Mouse (Mus musculus) midbrain, postnatal 0 days (tissue): Measurements from ENCODE around the gene Gemin5. TPM values are rescaled to one million over a fixed set of nuclear protein-coding genes. Genes with fewer than 3 reads are reported as not detected.

Experiments used
- ATAC-seq: fragments of 200-750 bp; cut with Nextera tagmentation; 2 replicates; pipeline ENCODE4 v1.8.0; 2017; ENCODE audit warnings: moderate number of reproducible peaks, mild to moderate bottlenecking, moderate TSS enrichment, moderate library complexity; ENCODE audit not compliant: low FRiP score
- DNase-seq: peaks from one replicate; pipeline ENCODE4 v3.0.0-alpha.2; 2015; ENCODE audit warnings: low spot score
- H3K27ac ChIP-seq: fragments of 300-500 bp; sonication (generic); 2 replicates; pipeline ENCODE4 v1.5.1; 2014; ENCODE audit warnings: low read depth, mild to moderate bottlenecking, low read length, mixed read lengths
- H3K27me3 ChIP-seq: fragments of 300-500 bp; sonication (generic); 2 replicates; pipeline ENCODE4 v1.6.1; 2014; ENCODE audit warnings: low read length, control low read depth, mixed read lengths; ENCODE audit not compliant: insufficient read depth
- H3K36me3 ChIP-seq: fragments of 300-500 bp; sonication (generic); 2 replicates; pipeline ENCODE4 v1.6.1; 2014; ENCODE audit warnings: low read length, control low read depth, mixed read lengths; ENCODE audit not compliant: insufficient read depth
- H3K4me1 ChIP-seq: fragments of 300-500 bp; sonication (generic); 2 replicates; pipeline ENCODE4 v1.6.1; 2014; ENCODE audit warnings: mild to moderate bottlenecking, control low read depth, antibody characterized with exemption, low read length, mixed read lengths; ENCODE audit not compliant: insufficient read depth
- H3K4me2 ChIP-seq: fragments of 300-500 bp; sonication (generic); 2 replicates; pipeline ENCODE4 v1.6.1; 2014; ENCODE audit warnings: low read depth, mild to moderate bottlenecking, low read length, mixed read lengths; ENCODE audit not compliant: poor library complexity, severe bottlenecking
- H3K4me3 ChIP-seq: fragments of 300-500 bp; sonication (generic); 2 replicates; pipeline ENCODE4 v1.5.1; 2014; ENCODE audit warnings: low read depth, mild to moderate bottlenecking, low read length, moderate library complexity
- H3K9ac ChIP-seq: fragments of 300-500 bp; sonication (generic); replicated peaks from 2 replicates; pipeline ENCODE4 v1.6.1; 2014; ENCODE audit warnings: mild to moderate bottlenecking, low read length, moderate library complexity, mixed read lengths; ENCODE audit not compliant: poor library complexity, severe bottlenecking
- H3K9me3 ChIP-seq: fragments of 300-500 bp; sonication (generic); 2 replicates; pipeline ENCODE4 v1.6.1; 2016; ENCODE audit warnings: low read length, control low read depth
- CTCF ChIP-seq: IDR thresholded peaks from 2 replicates; pipeline ENCODE4 v1.5.1; 2016; ENCODE audit warnings: antibody characterized with exemption, mild to moderate bottlenecking
- WGBS: fragments of 180-500 bp; shearing (Covaris S2); extraction: QIAGEN DNeasy Blood & Tissue Kit; methylation state at CpG from one replicate; pipeline ENCODE4 v1.1.7; 2014; 5-methylcytosine and 5-hydroxymethylcytosine counted together
- polyA plus RNA-seq: library from polyadenylated mRNA; unstranded; fragments of >200 nt; fragmentation: Nextera tagmentation; extraction: Ambion mirVana; gene quantifications from 2 replicates; pipeline ENCODE4 v1.2.1, GENCODE M21; 2015
- total RNA-seq: library from RNA; depleted of rRNA; stranded (reverse); fragments of >200 nt; gene quantifications from 2 replicates; pipeline ENCODE4 v1.2.3, GENCODE M21; 2014

The Gemin5 gene
- total and polyA plus RNA-seq, 2 experiments from 2014 or later, result 9.9 to 19.2 TPM

DNA sequence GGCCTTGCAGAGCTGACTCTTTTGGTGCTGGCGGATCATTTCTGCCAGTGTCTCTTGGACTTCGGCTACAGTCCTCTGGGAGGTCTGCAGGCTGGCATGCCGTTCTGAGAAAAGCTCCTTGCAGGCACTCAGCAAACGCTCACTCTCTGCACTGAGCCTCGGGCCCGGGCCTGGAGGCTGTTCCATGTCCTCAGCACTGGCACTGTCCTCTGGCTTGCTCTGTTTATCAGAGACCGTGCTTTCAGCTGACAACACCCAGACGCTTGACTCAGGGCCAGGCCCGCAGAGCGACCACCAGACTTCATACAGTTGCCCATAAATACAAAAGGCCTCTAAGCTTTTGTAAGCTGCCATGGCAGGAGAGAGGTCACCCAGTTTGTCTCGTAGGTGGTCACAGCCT, 43.3 kb downstream of the Gemin5 start:
- ATAC-seq, result no peak
- Histone ChIP-seq H3K36me3 (peaks cover 71% of the 10 kb centered on the region), H3K4me3 (no peak overlapping the region), H3K9me3 (no peaks in the 10 kb centered on the region), H3K27me3 (no peaks in the 10 kb centered on the region), H3K27ac (no peak overlapping the region), H3K4me2 (no peak overlapping the region), H3K4me1 (no peaks in the 10 kb centered on the region), H3K9ac (no peak overlapping the region)
- no peak for TF ChIP-seq CTCF
- DNase-seq, result no peak
- 87% methylated on average over 11 of the region's 11 CpGs for WGBS

DNA sequence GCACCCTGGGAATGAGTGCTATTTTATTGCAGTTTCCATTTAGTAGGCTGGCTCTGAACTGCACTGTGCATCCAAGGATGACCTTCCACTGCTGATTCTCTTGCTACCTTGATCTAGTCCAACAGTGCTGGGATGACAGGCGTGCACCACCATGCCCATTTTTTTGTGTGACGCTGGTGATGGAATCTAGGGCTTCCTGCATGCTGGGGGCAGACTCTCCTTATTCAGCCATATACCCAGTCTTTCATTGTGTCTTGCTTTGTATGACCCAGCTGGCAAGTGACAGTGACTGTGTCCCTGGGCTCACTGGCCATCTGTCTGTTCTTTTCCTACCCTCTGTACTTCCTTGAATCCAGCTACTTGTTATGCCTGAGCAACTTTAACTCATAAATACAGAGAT, 44.6 kb downstream of the Gemin5 start:
- H3K4me1 ChIP-seq, result no peaks in the 10 kb centered on the region
- DNase-seq (no peak), ATAC-seq (no peak)
- H3K4me2 ChIP-seq, result no peak overlapping the region
- H3K9ac ChIP-seq, result no peak overlapping the region
- H3K4me3 ChIP-seq, result no peak overlapping the region
- TF ChIP-seq CTCF, result no peak
- WGBS, result 85% methylated on average over 2 of the region's 2 CpGs
- no peaks in the 10 kb centered on the region for H3K27me3 ChIP-seq
- no peaks in the 10 kb centered on the region for H3K9me3 ChIP-seq
- H3K36me3 ChIP-seq, result peaks cover 62% of the 10 kb centered on the region
- no peak overlapping the region for H3K27ac ChIP-seq

GRCm38 (mm10) chr11:58121351-58121750, 47.0 kb downstream of the Gemin5 start:
- DNase-seq (no peak), ATAC-seq (no peak)
- WGBS, result 91% methylated on average over 9 of the region's 9 CpGs

GRCm38 (mm10) chr11:58120655-58121054, 47.7 kb downstream of the Gemin5 start:
- no peak overlapping the region for H3K27ac ChIP-seq
- no peak overlapping the region for H3K9ac ChIP-seq
- WGBS, result 80% methylated on average over 3 of the region's 3 CpGs
- TF ChIP-seq CTCF, result no peak
- DNase-seq (no peak), ATAC-seq (no peak)
- H3K4me2 ChIP-seq, result no peak overlapping the region
- H3K4me1 ChIP-seq, result no peaks in the 10 kb centered on the region
- H3K9me3 ChIP-seq, result no peaks in the 10 kb centered on the region
- H3K4me3 ChIP-seq, result no peak overlapping the region
- H3K27me3 ChIP-seq, result no peaks in the 10 kb centered on the region
- peaks cover 64% of the 10 kb centered on the region for H3K36me3 ChIP-seq

More at GRCm38 (mm10) chr11:58121351-58121750, 47.0 kb downstream of the Gemin5 start:
- no peaks in the 10 kb centered on the region for H3K27me3 ChIP-seq
- peaks cover 64% of the 10 kb centered on the region for H3K36me3 ChIP-seq
- no peaks in the 10 kb centered on the region for H3K9me3 ChIP-seq
- H3K4me2 ChIP-seq, result no peak overlapping the region
- H3K4me1 ChIP-seq, result no peaks in the 10 kb centered on the region
- no peak overlapping the region for H3K9ac ChIP-seq
- no peak for TF ChIP-seq CTCF
- no peak overlapping the region for H3K4me3 ChIP-seq
- no peak overlapping the region for H3K27ac ChIP-seq

GRCm38 (mm10) chr11:58117044-58117652, 51.2 kb downstream of the Gemin5 start:
- DNase-seq, result peak; percentile 60
- H3K9me3 ChIP-seq, result no peaks in the 10 kb centered on the region
- 76% methylated on average over 9 of the region's 10 CpGs for WGBS
- H3K27me3 ChIP-seq, result no peaks in the 10 kb centered on the region
- H3K36me3 ChIP-seq, result peaks cover 65% of the 10 kb centered on the region
- H3K9ac ChIP-seq, result no peak overlapping the region
- H3K4me3 ChIP-seq, result no peak overlapping the region
- no peak overlapping the region for H3K27ac ChIP-seq
- no peak overlapping the region for H3K4me2 ChIP-seq
- no peaks in the 10 kb centered on the region for H3K4me1 ChIP-seq
- TF ChIP-seq CTCF, result no peak
- peak; percentile 54; the same call in 1 of the 2 replicates for ATAC-seq

DNA sequence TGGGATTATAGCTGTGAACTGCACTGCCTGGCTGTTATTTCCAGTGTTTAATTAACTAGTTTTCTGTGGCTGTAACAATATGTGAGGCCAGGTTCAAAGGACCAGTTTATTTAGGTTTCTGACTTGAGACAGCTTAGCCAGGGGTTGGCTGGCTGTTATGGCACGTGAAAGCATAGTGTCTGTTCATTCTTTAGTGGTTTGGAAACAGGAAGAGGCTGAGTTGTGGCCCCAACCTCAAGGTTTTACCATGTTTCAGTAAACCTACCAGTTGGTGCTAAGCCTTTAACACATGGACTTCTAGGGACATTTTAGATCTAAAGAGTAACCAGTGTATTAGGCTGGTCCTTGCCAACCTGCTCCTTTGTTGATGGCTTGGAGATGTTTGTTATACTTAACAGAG, 51.8 kb downstream of the Gemin5 start:
- H3K27me3 ChIP-seq, result no peaks in the 10 kb centered on the region
- H3K9me3 ChIP-seq, result no peaks in the 10 kb centered on the region
- H3K4me3 ChIP-seq, result no peak overlapping the region
- no peak overlapping the region for H3K27ac ChIP-seq
- H3K4me2 ChIP-seq, result no peak overlapping the region
- no peak for TF ChIP-seq CTCF
- H3K4me1 ChIP-seq, result no peaks in the 10 kb centered on the region
- ATAC-seq (no peak), DNase-seq (no peak)
- peaks cover 59% of the 10 kb centered on the region for H3K36me3 ChIP-seq
- no peak overlapping the region for H3K9ac ChIP-seq
- 89% methylated on average over 1 of the region's 1 CpGs for WGBS
